Mouse (Mus musculus) bone marrow macrophage, adult 2 months (primary cell): Measurements from ENCODE around the gene Prkce.

Experiments used
- CTCF ChIP-seq: IDR thresholded peaks from 2 replicates; pipeline ENCODE4 v1.5.1; 2012; ENCODE audit warnings: low read depth, mild to moderate bottlenecking, low read length, moderate library complexity
- POLR2A ChIP-seq: IDR thresholded peaks from 2 replicates; pipeline ENCODE4 v1.6.1; 2012; ENCODE audit warnings: mild to moderate bottlenecking, low read depth, low read length, borderline replicate concordance

- no peak for TF ChIP-seq CTCF
- TF ChIP-seq POLR2A: no peak
Measured at GRCm38 (mm10) chr17:86208821-86209186, 41.2 kb downstream of the Prkce start.
